Mouse (Mus musculus) urinary bladder, postnatal 25 days (tissue): Measurements from ENCODE around the gene Lmx1a.
A peak's percentile ranks its signal among the peaks of the same experiment; 100 is the strongest.

Source experiments
- DNase-seq: peaks from one replicate; pipeline ENCODE4 v3.0.0; 2022; ENCODE audit warnings: low spot score

The Lmx1a gene

GRCm38 (mm10) chr1:167694731-167695130 lies 5.7 kb downstream of the Lmx1a start:
- DNase-seq: no peak

- no peak for DNase-seq
Observed at GRCm38 (mm10) chr1:167695910-167696459, 6.9 kb downstream of the Lmx1a start.

- DNase-seq: no peak
Observed at GRCm38 (mm10) chr1:167699706-167700105, 10.7 kb downstream of the Lmx1a start.

GRCm38 (mm10) chr1:167700221-167700620 lies 11.2 kb downstream of the Lmx1a start:
- DNase-seq: no peak

GRCm38 (mm10) chr1:167705527-167705926 lies 16.5 kb downstream of the Lmx1a start:
- no peak for DNase-seq

- DNase-seq: no peak
Observed at GRCm38 (mm10) chr1:167708761-167709160, 19.7 kb downstream of the Lmx1a start.

GRCm38 (mm10) chr1:167715730-167716341 lies 26.8 kb downstream of the Lmx1a start:
- no peak for DNase-seq

- DNase-seq: no peak
Observed at GRCm38 (mm10) chr1:167734471-167734870, 45.4 kb downstream of the Lmx1a start.

- no peak for DNase-seq
Observed at GRCm38 (mm10) chr1:167736793-167737192, 47.8 kb downstream of the Lmx1a start.

- no peak for DNase-seq
Observed at GRCm38 (mm10) chr1:167739286-167739685, 50.2 kb downstream of the Lmx1a start.

GRCm38 (mm10) chr1:167746676-167747075 lies 57.6 kb downstream of the Lmx1a start:
- DNase-seq: no peak

- DNase-seq: no peak
Observed at GRCm38 (mm10) chr1:167752661-167753060, 63.6 kb downstream of the Lmx1a start.

GRCm38 (mm10) chr1:167754085-167754484 lies 65.0 kb downstream of the Lmx1a start:
- no peak for DNase-seq

GRCm38 (mm10) chr1:167754636-167755522 lies 65.8 kb downstream of the Lmx1a start:
- no peak for DNase-seq

GRCm38 (mm10) chr1:167758208-167758607 lies 69.2 kb downstream of the Lmx1a start:
- no peak for DNase-seq

GRCm38 (mm10) chr1:167760307-167760706 lies 71.3 kb downstream of the Lmx1a start:
- DNase-seq: no peak

GRCm38 (mm10) chr1:167761785-167762223 lies 72.8 kb downstream of the Lmx1a start:
- DNase-seq: no peak

- DNase-seq: no peak
Observed at GRCm38 (mm10) chr1:167766619-167767018, 77.6 kb downstream of the Lmx1a start.

- no peak for DNase-seq
Observed at GRCm38 (mm10) chr1:167770457-167770856, 81.4 kb downstream of the Lmx1a start.

- no peak for DNase-seq
Observed at GRCm38 (mm10) chr1:167779766-167780488, 90.9 kb downstream of the Lmx1a start.

GRCm38 (mm10) chr1:167781787-167782484 lies 92.9 kb downstream of the Lmx1a start:
- DNase-seq: peak; percentile 26

- DNase-seq: no peak
Observed at GRCm38 (mm10) chr1:167784067-167784466, 95.0 kb downstream of the Lmx1a start.
